Mouse (Mus musculus) hindbrain, postnatal 0 days (tissue): Measurements from ENCODE around the gene Eif4e2. TPM values are rescaled to one million over a fixed set of nuclear protein-coding genes. Genes with fewer than 3 reads are reported as not detected.

Source experiments
- ATAC-seq: fragments of 200-750 bp; cut with Nextera tagmentation; 2 replicates; pipeline ENCODE4 v1.8.0; 2017; ENCODE audit warnings: mild to moderate bottlenecking, moderate TSS enrichment, moderate library complexity
- DNase-seq: peaks from one replicate; pipeline ENCODE4 v3.0.0-alpha.2; 2015; ENCODE audit warnings: low spot score
- H3K27ac ChIP-seq: fragments of 300-500 bp; sonication (generic); 2 replicates; pipeline ENCODE4 v1.5.1; 2014; ENCODE audit warnings: mild to moderate bottlenecking
- H3K27me3 ChIP-seq: fragments of 300-500 bp; sonication (generic); 2 replicates; pipeline ENCODE4 v1.6.1; 2014; ENCODE audit warnings: low read length, mixed read lengths; ENCODE audit not compliant: insufficient read depth
- H3K36me3 ChIP-seq: fragments of 300-500 bp; sonication (generic); 2 replicates; pipeline ENCODE4 v1.6.1; 2014; ENCODE audit warnings: low read length, mixed read lengths; ENCODE audit not compliant: insufficient read depth
- H3K4me1 ChIP-seq: fragments of 300-500 bp; sonication (generic); 2 replicates; pipeline ENCODE4 v1.6.1; 2014; ENCODE audit warnings: antibody characterized with exemption, low read length, mixed read lengths; ENCODE audit not compliant: insufficient read depth
- H3K4me2 ChIP-seq: fragments of 300-500 bp; sonication (generic); 2 replicates; pipeline ENCODE4 v1.6.1; 2014; ENCODE audit warnings: low read depth, mild to moderate bottlenecking, low read length, moderate library complexity, mixed read lengths
- H3K4me3 ChIP-seq: fragments of 300-500 bp; sonication (generic); 2 replicates; pipeline ENCODE4 v1.5.1; 2014; ENCODE audit warnings: low read length
- H3K9ac ChIP-seq: fragments of 300-500 bp; sonication (generic); replicated peaks from 2 replicates; pipeline ENCODE4 v1.6.1; 2014; ENCODE audit warnings: mild to moderate bottlenecking, low read length, moderate library complexity, mixed read lengths
- H3K9me3 ChIP-seq: fragments of 300-500 bp; sonication (generic); 2 replicates; pipeline ENCODE4 v1.6.1; 2016; ENCODE audit warnings: low read length, mixed read lengths
- CTCF ChIP-seq: IDR thresholded peaks from 2 replicates; pipeline ENCODE4 v1.5.1; 2016; ENCODE audit warnings: antibody characterized with exemption, control low read depth, low read depth
- WGBS: fragments of 180-500 bp; shearing (Covaris S2); extraction: QIAGEN DNeasy Blood & Tissue Kit; methylation state at CpG from one replicate; pipeline ENCODE4 v1.1.7; 2014; 5-methylcytosine and 5-hydroxymethylcytosine counted together
- polyA plus RNA-seq: library from polyadenylated mRNA; unstranded; fragments of >200 nt; fragmentation: Nextera tagmentation; extraction: Ambion mirVana; gene quantifications from 2 replicates; pipeline ENCODE4 v1.2.1, GENCODE M21; 2015
- total RNA-seq: library from RNA; depleted of rRNA; stranded (reverse); fragments of >200 nt; gene quantifications from 2 replicates; pipeline ENCODE4 v1.2.3, GENCODE M21; 2014; rRNA removed

Eif4e2 gene
- 60.4 and 68.1 TPM in 2 replicates for total RNA-seq
- polyA plus RNA-seq: 99.7 and 103 TPM in 2 replicates

GRCm38 (mm10) chr1:87213735-87214704, at the start of gene Eif4e2:
TSS of gene Eif4e2 (plus strand) at chr1:87213914.
- Histone ChIP-seq H3K36me3 (peaks cover 4% of the 10 kb centered on the region; the same call in 1 of the 2 replicates), H3K27ac (peak within 1 kb of the TSS; percentile 98), H3K27me3 (no peaks in the 10 kb centered on the region), H3K4me2 (peak within 1 kb of the TSS; percentile 71), H3K4me3 (peak within 1 kb of the TSS; percentile 89), H3K9ac (peak within 1 kb of the TSS; percentile 93), H3K9me3 (no peaks in the 10 kb centered on the region), H3K4me1 (peaks cover 21% of the 10 kb centered on the region)
- peak; percentile 47 for TF ChIP-seq CTCF
- DNase-seq (peak; percentile 97), ATAC-seq (peak; percentile 97)
- WGBS: under 1% methylated on average over 73 of the region's 99 CpGs

GRCm38 (mm10) chr1:87164164-87164795, 49.4 kb upstream of the Eif4e2 start:
- no peak for DNase-seq
- ATAC-seq: peak; percentile 46

GRCm38 (mm10) chr1:87164796-87165184, 48.9 kb upstream of the Eif4e2 start:
- no peak overlapping the region for H3K4me3 ChIP-seq
- no peaks in the 10 kb centered on the region for H3K4me1 ChIP-seq
- no peak overlapping the region for H3K4me2 ChIP-seq
- H3K36me3 ChIP-seq: no peaks in the 10 kb centered on the region
- no peaks in the 10 kb centered on the region for H3K9me3 ChIP-seq
- no peak for TF ChIP-seq CTCF
- DNase-seq (no peak), ATAC-seq (peak; percentile 19; the same call in 1 of the 2 replicates)
- no peak overlapping the region for H3K9ac ChIP-seq
- no peaks in the 10 kb centered on the region for H3K27me3 ChIP-seq
- no peak overlapping the region for H3K27ac ChIP-seq
- WGBS: 42% methylated on average over 9 of the region's 9 CpGs

More at GRCm38 (mm10) chr1:87164164-87164795, 49.4 kb upstream of the Eif4e2 start:
- H3K36me3 ChIP-seq: no peaks in the 10 kb centered on the region
- 38% methylated on average over 11 of the region's 11 CpGs for WGBS
- no peaks in the 10 kb centered on the region for H3K4me1 ChIP-seq
- no peak overlapping the region for H3K9ac ChIP-seq
- no peak overlapping the region for H3K4me2 ChIP-seq
- no peaks in the 10 kb centered on the region for H3K9me3 ChIP-seq
- TF ChIP-seq CTCF: no peak
- no peak overlapping the region for H3K4me3 ChIP-seq
- H3K27me3 ChIP-seq: no peaks in the 10 kb centered on the region
- no peak overlapping the region for H3K27ac ChIP-seq

GRCm38 (mm10) chr1:87170458-87170857, 43.3 kb upstream of the Eif4e2 start:
- Histone ChIP-seq H3K27me3 (0 out of 2 replicates have a peak, but pooled peaks cover 4% of the 10 kb centered on the region), H3K9ac (no peak overlapping the region), H3K4me2 (0 out of 2 replicates have a peak overlapping the region, but pooled peaks have one; percentile 18), H3K9me3 (no peaks in the 10 kb centered on the region), H3K27ac (no peak overlapping the region), H3K4me1 (no peaks in the 10 kb centered on the region), H3K4me3 (no peak overlapping the region), H3K36me3 (no peaks in the 10 kb centered on the region)
- WGBS: 8% methylated on average over 17 of the region's 19 CpGs
- TF ChIP-seq CTCF: no peak
- ATAC-seq (peak; percentile 43), DNase-seq (peak; percentile 27)

- 87% methylated on average over 1 of the region's 1 CpGs for WGBS
Observed at GRCm38 (mm10) chr1:87171312-87171711, 42.4 kb upstream of the Eif4e2 start.

GRCm38 (mm10) chr1:87172316-87172715, 41.4 kb upstream of the Eif4e2 start:
- no peak overlapping the region for H3K4me2 ChIP-seq
- no peak overlapping the region for H3K9ac ChIP-seq
- TF ChIP-seq CTCF: no peak
- no peaks in the 10 kb centered on the region for H3K36me3 ChIP-seq
- DNase-seq: no peak
- ATAC-seq: no peak
- 53% methylated on average over 9 of the region's 9 CpGs for WGBS
- no peak overlapping the region for H3K4me3 ChIP-seq
- peaks cover 5% of the 10 kb centered on the region for H3K4me1 ChIP-seq
- no peaks in the 10 kb centered on the region for H3K9me3 ChIP-seq
- no peak overlapping the region for H3K27ac ChIP-seq
- 0 out of 2 replicates have a peak, but pooled peaks cover 4% of the 10 kb centered on the region for H3K27me3 ChIP-seq

More at GRCm38 (mm10) chr1:87171312-87171711, 42.4 kb upstream of the Eif4e2 start:
- Histone ChIP-seq H3K27ac (no peak overlapping the region), H3K4me1 (peaks cover 5% of the 10 kb centered on the region), H3K4me2 (no peak overlapping the region), H3K4me3 (no peak overlapping the region), H3K9me3 (no peaks in the 10 kb centered on the region), H3K9ac (no peak overlapping the region), H3K36me3 (no peaks in the 10 kb centered on the region), H3K27me3 (0 out of 2 replicates have a peak, but pooled peaks cover 4% of the 10 kb centered on the region)
- DNase-seq (peak; percentile 63), ATAC-seq (no peak)
- TF ChIP-seq CTCF: no peak
